Mouse (Mus musculus) myocyte (in vitro differentiated cells): Measurements from ENCODE around the gene Map1s. TPM values are rescaled to one million over a fixed set of nuclear protein-coding genes. Genes with fewer than 3 reads are reported as not detected.
A peak's percentile ranks its signal among the peaks of the same experiment; 100 is the strongest.

Experiments
- H3K27me3 ChIP-seq: one replicate; pipeline ENCODE4 v1.6.1; 2011; ENCODE audit not compliant: control insufficient read depth, insufficient read depth, insufficient read length
- H3K36me3 ChIP-seq: one replicate; pipeline ENCODE4 v1.6.1; 2011; ENCODE audit not compliant: control insufficient read depth, insufficient read depth
- H3K4me2 ChIP-seq: one replicate; pipeline ENCODE4 v1.6.1; 2011; ENCODE audit warnings: low read depth, control low read depth
- H3K4me3 ChIP-seq: one replicate; pipeline ENCODE4 v1.5.1; 2011; ENCODE audit warnings: mild to moderate bottlenecking, control low read depth, moderate library complexity
- H3K79me2 ChIP-seq: one replicate; pipeline ENCODE4 v1.6.1; 2011; ENCODE audit not compliant: control insufficient read depth, insufficient read depth
- H3ac ChIP-seq: one replicate; pipeline ENCODE4 v1.6.1; 2011; ENCODE audit not compliant: control insufficient read depth, insufficient read length
- CEBPB ChIP-seq: IDR thresholded peaks from 2 replicates; pipeline ENCODE4 v1.6.1; 2011; ENCODE audit warnings: mild to moderate bottlenecking, moderate library complexity; ENCODE audit not compliant: poor library complexity, insufficient read depth, severe bottlenecking
- E2F4 ChIP-seq: IDR thresholded peaks from one replicate; pipeline ENCODE4 v1.6.1; 2011; ENCODE audit warnings: mild to moderate bottlenecking, control low read depth, moderate library complexity; ENCODE audit not compliant: insufficient read depth
- MAX ChIP-seq: IDR thresholded peaks from one replicate; pipeline ENCODE4 v1.6.1; 2011; ENCODE audit warnings: low read depth, mild to moderate bottlenecking, control low read depth
- MYOD1 ChIP-seq, 3 experiments: IDR thresholded peaks; one replicate each; pipeline ENCODE4 v1.6.1; 2011; ENCODE audit warnings: control low read depth in 2 of 3, low read depth in 2 of 3, mild to moderate bottlenecking in 2 of 3, moderate library complexity in 1 of 3; ENCODE audit not compliant: insufficient read length in 2 of 3, control insufficient read depth in 1 of 3
- MYOG ChIP-seq, 3 experiments: IDR thresholded peaks; one replicate each; pipeline ENCODE4 v1.6.1; 2011; ENCODE audit warnings: control low read depth in 2 of 3, low read depth in 2 of 3, mild to moderate bottlenecking in 2 of 3; ENCODE audit not compliant: insufficient read length in 2 of 3, control insufficient read depth in 1 of 3, insufficient read depth in 1 of 3
- POLR2A ChIP-seq: IDR thresholded peaks from one replicate; pipeline ENCODE4 v1.6.1; 2011; ENCODE audit warnings: low read depth, mild to moderate bottlenecking, control low read depth, moderate library complexity; ENCODE audit not compliant: insufficient read length
- POLR2AphosphoS2 ChIP-seq: IDR thresholded peaks from one replicate; pipeline ENCODE4 v1.6.1; 2011; ENCODE audit warnings: low read depth, control low read depth; ENCODE audit not compliant: insufficient read length
- REST ChIP-seq: IDR thresholded peaks from one replicate; pipeline ENCODE4 v1.6.1; 2011; ENCODE audit warnings: mild to moderate bottlenecking, control low read depth, moderate library complexity; ENCODE audit not compliant: insufficient read depth, insufficient read length
- SRF ChIP-seq: IDR thresholded peaks from one replicate; pipeline ENCODE4 v1.6.1; 2011; ENCODE audit warnings: low read depth; ENCODE audit not compliant: control insufficient read depth, insufficient read length
- TCF12 ChIP-seq: IDR thresholded peaks from one replicate; pipeline ENCODE4 v1.6.1; 2011; ENCODE audit warnings: mild to moderate bottlenecking, control low read depth; ENCODE audit not compliant: poor library complexity, insufficient read depth, severe bottlenecking
- TCF3 ChIP-seq: IDR thresholded peaks from one replicate; pipeline ENCODE4 v1.6.1; 2011; ENCODE audit warnings: low read depth, control low read depth; ENCODE audit not compliant: insufficient read length
- USF1 ChIP-seq: IDR thresholded peaks from one replicate; pipeline ENCODE4 v1.6.1; 2011; ENCODE audit warnings: low read depth, mild to moderate bottlenecking, control low read depth, moderate library complexity
- polyA plus RNA-seq: library from polyadenylated mRNA; unstranded; fragments of >200 nt; fragmentation: generic; extraction: Trizol; gene quantifications from one replicate; pipeline ENCODE4 v1.2.1, GENCODE M21; 2012; ENCODE audit warnings: missing spikeins

The Map1s gene
- polyA plus RNA-seq, 1 experiment = 62.0 TPM

DNA sequence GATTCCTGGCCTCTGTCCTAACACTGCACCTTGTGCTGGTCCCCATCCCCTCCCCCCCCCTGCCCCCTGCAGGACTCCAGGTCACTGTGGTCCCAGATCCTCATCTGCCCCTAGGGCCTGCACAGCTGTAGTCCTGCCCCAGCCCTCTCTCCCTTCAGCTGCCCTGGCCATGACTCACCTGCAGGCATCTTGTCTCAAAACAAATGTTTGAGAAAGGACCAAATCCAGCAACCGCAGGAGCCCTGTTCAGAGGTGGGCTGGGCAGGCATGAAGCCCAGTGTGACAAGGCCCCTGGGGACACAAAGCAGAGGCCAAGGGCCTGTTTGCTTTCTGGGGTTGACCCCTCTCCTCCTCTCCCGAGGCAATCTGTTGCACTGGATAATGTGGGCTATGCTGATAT, 27.6 kb upstream of the Map1s start:
- TF ChIP-seq MYOD1 (IDR thresholded peaks at IDR 0.05; ENCODE audit: control insufficient read depth in 1 of 3, insufficient read length in 2 of 3, low read depth in 2 of 3) (peak; percentile 18 to 78 (median 61)), CEBPB (no peak), TCF12 (peak; percentile 15), MYOG (IDR thresholded peaks at IDR 0.05; ENCODE audit: control insufficient read depth in 1 of 3, insufficient read depth in 1 of 3, insufficient read length in 2 of 3, low read depth in 2 of 3) (peak; percentile 58 to 92 (median 83))
- Histone ChIP-seq H3ac (no peak overlapping the region), H3K27me3 (no peaks in the 10 kb centered on the region), H3K4me3 (no peak overlapping the region), H3K79me2 (no peaks in the 10 kb centered on the region), H3K36me3 (no peaks in the 10 kb centered on the region), H3K4me2 (no peak overlapping the region)

DNA sequence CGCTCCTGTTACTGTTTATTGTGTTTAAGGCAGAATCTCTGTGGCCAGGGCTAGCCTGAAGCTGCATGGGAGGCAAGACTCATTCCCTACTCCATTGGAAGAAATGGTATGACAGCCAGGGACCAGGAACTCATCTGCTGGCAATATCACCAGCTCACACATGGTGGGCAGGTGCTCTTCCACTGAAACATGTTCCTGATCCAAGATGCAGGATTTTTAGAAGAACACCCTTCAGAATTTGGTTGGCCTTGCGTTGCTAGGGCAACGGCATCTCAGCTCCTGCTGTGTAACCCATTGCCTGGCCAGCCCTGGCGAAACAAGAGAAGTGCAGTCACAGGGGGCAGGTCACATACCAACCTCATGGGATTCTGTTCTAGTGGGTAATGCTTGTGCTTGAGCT, 26.2 kb upstream of the Map1s start:
- H3K4me2 ChIP-seq = no peak overlapping the region
- no peak overlapping the region for H3K4me3 ChIP-seq
- no peak for TF ChIP-seq SRF
- TF ChIP-seq TCF12 = no peak
- H3K79me2 ChIP-seq = no peaks in the 10 kb centered on the region
- H3ac ChIP-seq = no peak overlapping the region
- no peaks in the 10 kb centered on the region for H3K36me3 ChIP-seq
- no peaks in the 10 kb centered on the region for H3K27me3 ChIP-seq

DNA sequence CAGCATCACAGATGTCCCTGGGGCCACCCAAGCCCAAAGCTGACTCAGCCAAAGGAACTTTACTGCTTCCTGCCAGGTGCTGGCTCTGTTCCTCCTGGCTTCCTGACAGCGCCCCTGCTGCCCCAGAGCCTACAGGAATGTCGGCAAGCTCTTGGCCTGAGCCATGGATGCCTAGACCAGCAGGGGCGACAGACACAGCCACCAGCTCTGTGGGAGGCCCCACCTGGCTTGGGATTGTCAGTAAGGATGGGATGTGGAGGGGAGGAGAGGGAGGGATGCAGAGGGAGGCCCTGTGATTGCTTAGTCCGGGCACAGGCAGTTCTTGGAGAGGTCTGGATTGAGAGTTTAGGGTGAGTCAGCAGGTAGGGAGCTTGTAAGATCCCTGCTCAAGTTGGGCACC, 25.6 kb upstream of the Map1s start:
- no peaks in the 10 kb centered on the region for H3K79me2 ChIP-seq
- no peak overlapping the region for H3K4me3 ChIP-seq
- no peak overlapping the region for H3ac ChIP-seq
- H3K27me3 ChIP-seq = no peaks in the 10 kb centered on the region
- H3K36me3 ChIP-seq = no peaks in the 10 kb centered on the region
- TF ChIP-seq TCF3 (peak; percentile 19), MYOD1 (IDR thresholded peaks at IDR 0.05; ENCODE audit: control insufficient read depth in 1 of 3, insufficient read length in 2 of 3, low read depth in 2 of 3) (peak in 1 of 3 experiments; percentile 37), POLR2AphosphoS2 (no peak), MYOG (IDR thresholded peaks at IDR 0.05; ENCODE audit: control insufficient read depth in 1 of 3, insufficient read depth in 1 of 3, insufficient read length in 2 of 3, low read depth in 2 of 3) (peak in 2 of 3 experiments; percentile 14 to 68)
- peak overlapping the region; percentile 3 for H3K4me2 ChIP-seq

DNA sequence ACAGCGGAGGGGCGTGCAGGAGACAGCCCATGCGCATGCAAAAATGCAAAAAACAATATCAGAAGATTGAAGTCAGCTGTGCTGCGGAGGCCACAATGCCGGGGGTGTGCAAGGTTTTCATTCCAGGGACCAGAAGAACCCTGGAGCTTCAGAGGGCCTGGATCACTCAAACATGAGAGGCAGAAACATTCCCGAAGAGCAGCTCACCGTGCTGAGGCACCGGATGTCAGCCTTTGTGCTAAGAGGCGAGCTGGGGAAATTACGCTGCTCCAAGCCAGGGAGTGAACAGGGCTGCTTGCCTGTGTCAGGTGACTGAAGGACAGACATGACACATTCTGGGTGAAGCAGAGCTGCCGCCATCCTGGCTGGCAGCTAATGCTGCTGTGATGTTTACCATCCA, 25.2 kb upstream of the Map1s start:
- TF ChIP-seq CEBPB = no peak
- TF ChIP-seq MYOD1 (IDR thresholded peaks at IDR 0.05; ENCODE audit: control insufficient read depth in 1 of 3, insufficient read length in 2 of 3, low read depth in 2 of 3) = no peak
- TF ChIP-seq USF1 = no peak
- no peak for TF ChIP-seq MAX
- no peak for TF ChIP-seq TCF12
- no peak for TF ChIP-seq POLR2A
- no peak for TF ChIP-seq SRF
- TF ChIP-seq POLR2AphosphoS2 = no peak
- no peak for TF ChIP-seq TCF3
- no peak for TF ChIP-seq REST
- no peak for TF ChIP-seq MYOG (IDR thresholded peaks at IDR 0.05; ENCODE audit: control insufficient read depth in 1 of 3, insufficient read depth in 1 of 3, insufficient read length in 2 of 3, low read depth in 2 of 3)
- no peak for TF ChIP-seq E2F4
- peak overlapping the region; percentile 3 for H3K4me2 ChIP-seq
- H3K36me3 ChIP-seq = no peaks in the 10 kb centered on the region
- H3K79me2 ChIP-seq = no peaks in the 10 kb centered on the region
- H3K27me3 ChIP-seq = no peaks in the 10 kb centered on the region
- no peak overlapping the region for H3ac ChIP-seq
- no peak overlapping the region for H3K4me3 ChIP-seq

DNA sequence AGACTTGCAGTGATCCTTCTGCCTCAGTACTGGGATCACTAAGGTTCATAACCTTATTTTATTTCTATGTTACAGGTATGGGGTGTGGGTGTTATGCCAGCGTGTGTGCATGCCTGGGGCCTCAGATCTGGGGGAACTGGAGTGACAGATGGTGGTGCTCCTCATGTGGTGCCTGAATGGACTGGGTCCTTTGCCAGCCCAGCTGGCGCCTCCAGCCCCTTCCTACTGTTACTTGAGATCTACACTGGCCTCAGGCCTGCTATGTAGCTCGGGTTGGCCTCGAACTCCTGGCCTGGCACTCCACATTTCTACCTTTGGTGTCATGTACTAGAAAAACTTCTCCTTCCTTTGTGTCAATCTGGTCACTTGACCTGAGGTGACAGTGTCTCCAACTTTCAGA, 21.5 kb upstream of the Map1s start:
- Histone ChIP-seq H3ac (no peak overlapping the region), H3K79me2 (no peaks in the 10 kb centered on the region), H3K4me3 (no peak overlapping the region), H3K27me3 (no peaks in the 10 kb centered on the region), H3K36me3 (no peaks in the 10 kb centered on the region), H3K4me2 (no peak overlapping the region)
- TF ChIP-seq MYOG (IDR thresholded peaks at IDR 0.05; ENCODE audit: control insufficient read depth in 1 of 3, insufficient read depth in 1 of 3, insufficient read length in 2 of 3, low read depth in 2 of 3) = no peak
- TF ChIP-seq POLR2A = no peak
- TF ChIP-seq SRF = no peak
- TF ChIP-seq TCF3 = no peak
- TF ChIP-seq E2F4 = no peak
- TF ChIP-seq MYOD1 (IDR thresholded peaks at IDR 0.05; ENCODE audit: control insufficient read depth in 1 of 3, insufficient read length in 2 of 3, low read depth in 2 of 3) = no peak
- TF ChIP-seq USF1 = no peak
- no peak for TF ChIP-seq POLR2AphosphoS2
- no peak for TF ChIP-seq MAX
- TF ChIP-seq CEBPB = no peak
- TF ChIP-seq REST = no peak
- TF ChIP-seq TCF12 = no peak
